Mouse (Mus musculus) neural tube, embryonic 14.5 days (tissue): ENCODE data around the gene Exoc3l2. TPM values are rescaled to one million over a fixed set of nuclear protein-coding genes. Genes with fewer than 3 reads are reported as not detected.

Experiments used
- ATAC-seq: fragments of 200-750 bp; cut with Nextera tagmentation; 2 replicates; pipeline ENCODE4 v1.8.0; 2017; ENCODE audit warnings: low read depth, mild to moderate bottlenecking, moderate TSS enrichment, moderate library complexity
- H3K27ac ChIP-seq: fragments of 300-500 bp; sonication (generic); 2 replicates; pipeline ENCODE4 v1.5.1; 2014; ENCODE audit warnings: low read depth, mild to moderate bottlenecking, control low read depth, low read length, moderate library complexity, mixed read lengths
- H3K27me3 ChIP-seq: fragments of 300-500 bp; sonication (generic); 2 replicates; pipeline ENCODE4 v1.6.1; 2014; ENCODE audit warnings: low read length; ENCODE audit not compliant: control insufficient read depth, insufficient read depth
- H3K36me3 ChIP-seq: fragments of 300-500 bp; sonication (generic); 2 replicates; pipeline ENCODE4 v1.6.1; 2014; ENCODE audit warnings: low read length, mixed read lengths; ENCODE audit not compliant: control insufficient read depth, insufficient read depth
- H3K4me1 ChIP-seq: fragments of 300-500 bp; sonication (generic); 2 replicates; pipeline ENCODE4 v1.6.1; 2014; ENCODE audit warnings: low read length; ENCODE audit not compliant: control insufficient read depth, insufficient read depth
- H3K4me2 ChIP-seq: fragments of 300-500 bp; sonication (generic); 2 replicates; pipeline ENCODE4 v1.6.1; 2014; ENCODE audit warnings: mild to moderate bottlenecking, low read depth, low read length, control low read depth
- H3K4me3 ChIP-seq: fragments of 300-500 bp; sonication (generic); 2 replicates; pipeline ENCODE4 v1.5.1; 2014; ENCODE audit warnings: low read depth, low read length, control low read depth, mixed read lengths
- H3K9ac ChIP-seq: fragments of 300-500 bp; sonication (generic); replicated peaks from 2 replicates; pipeline ENCODE4 v1.6.1; 2014; ENCODE audit warnings: low read depth, mild to moderate bottlenecking, control low read depth, low read length, mixed read lengths
- H3K9me3 ChIP-seq: fragments of 300-500 bp; sonication (generic); 2 replicates; pipeline ENCODE4 v1.6.1; 2016; ENCODE audit warnings: low read length; ENCODE audit not compliant: control insufficient read depth
- whole genome bisulfite sequencing: fragments of 180-500 bp; shearing (Covaris S2); extraction: QIAGEN DNeasy Blood & Tissue Kit; methylation state at CpG from one replicate; pipeline ENCODE4 v1.1.7; 2014; 5-methylcytosine and 5-hydroxymethylcytosine counted together
- polyA plus RNA-seq: library from polyadenylated mRNA; unstranded; fragments of >200 nt; fragmentation: Nextera tagmentation; extraction: Ambion mirVana; gene quantifications from 2 replicates; pipeline ENCODE4 v1.2.1, GENCODE M21; 2014

Gene Exoc3l2
- polyA plus RNA-seq, 1 experiment from 2014 or later, result 0.71 TPM

GRCm38 (mm10) chr7:19517652-19518365 lies 54.7 kb downstream of the Exoc3l2 start, which contains the start of gene Nkpd1:
Gene Nkpd1 (plus strand): TSS chr7:19517838.
- ATAC-seq, result no peak

GRCm38 (mm10) chr7:19520032-19520431 lies 56.9 kb downstream of the Exoc3l2 start:
- H3K9ac ChIP-seq, result peak overlapping the region; percentile 41
- no peaks in the 10 kb centered on the region for H3K9me3 ChIP-seq
- 6% methylated on average over 23 of the region's 23 CpGs for WGBS
- peaks cover 57% of the 10 kb centered on the region for H3K27me3 ChIP-seq
- no peak for ATAC-seq
- H3K36me3 ChIP-seq, result no peaks in the 10 kb centered on the region
- H3K4me1 ChIP-seq, result peaks cover 23% of the 10 kb centered on the region
- H3K4me2 ChIP-seq, result peak overlapping the region; percentile 37
- H3K27ac ChIP-seq, result no peak overlapping the region
- peak overlapping the region; percentile 17; the same call in 1 of the 2 replicates for H3K4me3 ChIP-seq

More at GRCm38 (mm10) chr7:19517652-19518365, 54.7 kb downstream of the Exoc3l2 start, which contains the start of gene Nkpd1:
- Histone ChIP-seq H3K4me1 (peaks cover 7% of the 10 kb centered on the region; the same call in 1 of the 2 replicates), H3K36me3 (no peaks in the 10 kb centered on the region), H3K9me3 (no peaks in the 10 kb centered on the region), H3K27me3 (peaks cover 38% of the 10 kb centered on the region), H3K4me2 (peak within 1 kb of the TSS; percentile 38; the same call in 1 of the 2 replicates), H3K9ac (peak within 1 kb of the TSS; percentile 52), H3K27ac (no peak within 1 kb of the TSS), H3K4me3 (peak within 1 kb of the TSS; percentile 9; the same call in 1 of the 2 replicates)
- 6% methylated on average over 19 of the region's 29 CpGs for WGBS

DNA sequence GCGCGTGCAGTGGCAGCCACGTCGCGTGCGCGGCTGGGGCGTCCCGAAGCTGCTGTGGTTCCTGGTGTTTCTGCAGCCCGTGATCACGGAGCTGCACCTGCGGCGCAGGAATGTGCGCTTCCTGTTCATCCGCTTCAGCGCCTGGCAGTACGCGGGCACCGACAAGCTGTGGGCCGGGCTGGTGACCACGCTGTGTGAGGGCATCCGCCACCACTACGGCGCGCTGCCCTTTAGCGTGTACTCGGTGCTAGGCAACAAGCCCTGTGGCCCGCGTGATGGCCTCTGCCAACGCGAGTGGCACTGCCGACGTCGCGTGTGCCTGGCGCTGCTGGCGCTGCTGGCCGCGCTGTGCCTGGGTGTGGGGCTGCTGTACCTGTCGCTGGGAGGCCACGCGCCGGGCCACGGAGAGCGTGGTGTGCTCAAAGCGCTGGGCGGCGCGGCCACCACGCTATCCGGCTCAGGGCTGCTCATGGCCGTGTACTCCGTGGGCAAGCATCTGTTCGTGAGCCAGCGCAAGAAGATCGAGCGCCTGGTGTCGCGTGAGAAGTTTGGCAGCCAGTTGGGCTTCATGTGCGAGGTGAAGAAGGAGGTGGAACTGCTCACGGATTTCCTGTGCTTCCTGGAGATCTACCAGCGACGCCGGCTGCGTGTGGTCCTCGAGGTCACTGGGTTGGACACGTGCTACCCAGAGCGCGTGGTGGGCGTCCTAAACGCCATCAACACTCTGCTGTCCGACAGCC lies 60.1 kb downstream of the Exoc3l2 start:
- Histone ChIP-seq H3K9me3 (no peaks in the 10 kb centered on the region), H3K27ac (no peak overlapping the region), H3K4me2 (peak overlapping the region; percentile 68), H3K27me3 (peaks cover 60% of the 10 kb centered on the region), H3K9ac (peak overlapping the region; percentile 50; the same call in 1 of the 2 replicates), H3K36me3 (no peaks in the 10 kb centered on the region), H3K4me3 (peak overlapping the region; percentile 33; the same call in 1 of the 2 replicates), H3K4me1 (peaks cover 18% of the 10 kb centered on the region)
- WGBS, result 12% methylated on average over 72 of the region's 72 CpGs
- ATAC-seq, result peak; percentile 4; the same call in 1 of the 2 replicates

DNA sequence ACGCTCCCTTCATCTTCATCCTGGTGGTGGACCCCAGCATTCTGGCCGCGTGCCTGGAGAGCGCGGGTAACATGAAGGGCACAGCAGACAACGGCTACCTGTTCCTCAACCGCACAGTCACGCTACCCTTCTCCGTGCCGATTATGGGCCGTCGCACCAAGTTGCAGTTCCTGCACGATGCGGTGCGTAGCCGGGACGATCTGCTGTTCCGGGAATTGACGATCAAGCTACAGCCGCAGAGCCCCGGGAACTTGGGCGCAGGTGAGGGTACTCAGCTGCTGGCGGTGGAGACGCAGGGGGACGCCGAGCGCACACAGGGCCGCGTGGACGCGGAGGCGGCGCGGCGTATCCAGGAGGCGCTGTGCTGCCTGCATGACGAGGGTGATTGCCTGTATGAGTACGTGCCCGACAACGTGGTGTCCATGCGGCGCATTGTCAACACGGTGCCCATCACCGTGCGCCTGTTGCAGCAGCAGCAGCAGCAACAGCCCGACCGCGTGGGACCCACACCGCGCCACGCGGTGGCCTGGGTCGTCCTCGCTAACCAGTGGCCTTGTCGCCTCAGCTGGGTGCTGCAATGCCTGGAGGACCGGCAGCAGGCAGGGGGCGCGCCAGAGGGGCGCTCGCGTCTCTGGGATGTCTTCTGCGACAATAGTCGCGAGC lies 60.8 kb downstream of the Exoc3l2 start:
- H3K27me3 ChIP-seq, result peaks cover 55% of the 10 kb centered on the region

DNA sequence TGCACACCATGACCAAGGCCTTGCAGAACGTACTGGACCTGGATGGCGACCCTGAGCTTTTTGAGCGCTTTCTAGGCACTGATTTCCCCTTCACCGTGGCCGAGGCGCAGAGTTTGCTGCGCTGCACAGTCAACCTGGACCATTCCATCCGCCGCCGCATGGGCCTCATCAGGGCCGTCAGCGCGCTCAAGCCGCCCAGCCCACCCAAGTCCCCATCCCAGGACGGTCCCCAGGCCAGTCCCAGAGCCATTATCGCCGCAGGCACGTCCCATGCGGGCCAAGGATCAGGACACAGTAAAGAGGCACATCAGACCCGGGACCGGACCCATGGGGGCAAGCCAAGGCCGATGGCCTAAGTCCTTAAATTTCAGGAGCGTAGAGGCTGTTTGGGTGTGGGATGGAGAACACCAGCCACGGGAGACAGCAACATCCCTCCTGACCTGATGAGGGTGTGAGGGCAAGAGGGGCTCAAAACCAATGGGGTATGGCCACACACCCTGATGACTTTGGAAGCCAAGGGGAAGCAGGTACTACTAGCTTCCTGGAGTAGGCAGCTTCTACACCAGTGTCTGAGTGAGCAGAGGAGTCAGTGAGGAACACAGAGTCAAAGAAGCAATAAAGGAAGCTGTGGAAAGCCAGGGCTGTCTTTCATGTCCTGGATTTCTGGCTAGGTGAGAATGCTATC lies 61.4 kb downstream of the Exoc3l2 start:
- no peak overlapping the region for H3K27ac ChIP-seq
- no peaks in the 10 kb centered on the region for H3K9me3 ChIP-seq
- peak; percentile 19; the same call in 1 of the 2 replicates for ATAC-seq
- peak overlapping the region; percentile 68 for H3K4me2 ChIP-seq
- H3K4me1 ChIP-seq, result peaks cover 18% of the 10 kb centered on the region
- H3K27me3 ChIP-seq, result peaks cover 49% of the 10 kb centered on the region
- H3K9ac ChIP-seq, result peak overlapping the region; percentile 50
- H3K4me3 ChIP-seq, result peak overlapping the region; percentile 33
- WGBS, result 15% methylated on average over 24 of the region's 24 CpGs
- H3K36me3 ChIP-seq, result peaks cover 4% of the 10 kb centered on the region; the same call in 1 of the 2 replicates

More for the DNA sequence above, 60.8 kb downstream of the Exoc3l2 start:
- WGBS, result 2% methylated on average over 64 of the region's 64 CpGs
- no peaks in the 10 kb centered on the region for H3K36me3 ChIP-seq
- peak; percentile 74 for ATAC-seq
- peak overlapping the region; percentile 68 for H3K4me2 ChIP-seq
- peak overlapping the region; percentile 50 for H3K9ac ChIP-seq
- H3K4me3 ChIP-seq, result peak overlapping the region; percentile 33
- H3K9me3 ChIP-seq, result no peaks in the 10 kb centered on the region
- no peak overlapping the region for H3K27ac ChIP-seq
- H3K4me1 ChIP-seq, result peaks cover 18% of the 10 kb centered on the region

DNA sequence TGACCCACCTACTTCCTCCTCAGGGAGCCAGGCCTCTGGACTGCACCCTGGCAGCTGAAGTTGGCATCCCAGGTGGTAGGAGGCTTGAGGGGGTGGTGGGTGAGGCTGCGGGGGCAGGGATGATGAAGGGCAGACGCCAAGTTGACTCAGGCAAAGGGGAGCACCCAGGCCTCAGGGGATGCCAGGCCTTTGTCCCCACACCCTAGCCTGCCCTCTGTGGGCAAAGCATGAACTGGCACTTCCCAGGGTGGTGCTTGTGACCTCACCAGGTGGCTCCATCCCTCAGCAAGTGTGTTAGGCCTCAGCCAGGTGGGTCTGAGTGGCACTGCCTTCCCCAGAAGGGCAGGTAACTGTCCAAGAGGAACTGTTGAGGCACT lies 62.0 kb downstream of the Exoc3l2 start:
- 51% methylated on average over 2 of the region's 2 CpGs for WGBS
- peaks cover 5% of the 10 kb centered on the region; the same call in 1 of the 2 replicates for H3K36me3 ChIP-seq
- H3K9ac ChIP-seq, result no peak overlapping the region
- no peak overlapping the region for H3K27ac ChIP-seq
- no peaks in the 10 kb centered on the region for H3K9me3 ChIP-seq
- H3K4me2 ChIP-seq, result no peak overlapping the region
- H3K27me3 ChIP-seq, result peaks cover 47% of the 10 kb centered on the region
- no peak overlapping the region for H3K4me3 ChIP-seq
- no peak for ATAC-seq
- H3K4me1 ChIP-seq, result peaks cover 16% of the 10 kb centered on the region

DNA sequence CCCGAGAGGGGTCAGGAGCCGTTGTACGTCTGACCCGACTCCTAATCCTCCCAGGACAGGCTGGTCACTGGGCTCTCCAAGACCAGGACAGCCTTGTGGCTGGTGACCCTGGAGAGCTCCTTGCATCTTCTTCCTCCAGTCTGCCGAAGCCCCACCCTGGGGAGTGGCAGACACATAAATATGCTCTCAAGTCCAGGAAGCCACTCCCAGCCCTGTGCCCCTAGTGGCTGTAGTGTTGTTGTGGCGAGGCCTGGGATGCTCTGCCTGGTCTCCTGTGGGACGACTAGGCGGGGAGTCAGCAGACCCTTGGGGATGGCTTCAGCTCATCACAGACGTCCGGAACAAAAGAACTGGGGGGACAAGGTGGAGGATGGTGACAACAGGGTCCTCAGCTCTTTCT lies 67.9 kb downstream of the Exoc3l2 start:
- no peak for ATAC-seq
- 68% methylated on average over 10 of the region's 10 CpGs for WGBS
- Histone ChIP-seq H3K4me1 (no peaks in the 10 kb centered on the region), H3K27me3 (no peaks in the 10 kb centered on the region), H3K9me3 (no peaks in the 10 kb centered on the region), H3K4me3 (no peak overlapping the region), H3K4me2 (no peak overlapping the region), H3K36me3 (peaks cover 39% of the 10 kb centered on the region), H3K9ac (no peak overlapping the region), H3K27ac (no peak overlapping the region)

DNA sequence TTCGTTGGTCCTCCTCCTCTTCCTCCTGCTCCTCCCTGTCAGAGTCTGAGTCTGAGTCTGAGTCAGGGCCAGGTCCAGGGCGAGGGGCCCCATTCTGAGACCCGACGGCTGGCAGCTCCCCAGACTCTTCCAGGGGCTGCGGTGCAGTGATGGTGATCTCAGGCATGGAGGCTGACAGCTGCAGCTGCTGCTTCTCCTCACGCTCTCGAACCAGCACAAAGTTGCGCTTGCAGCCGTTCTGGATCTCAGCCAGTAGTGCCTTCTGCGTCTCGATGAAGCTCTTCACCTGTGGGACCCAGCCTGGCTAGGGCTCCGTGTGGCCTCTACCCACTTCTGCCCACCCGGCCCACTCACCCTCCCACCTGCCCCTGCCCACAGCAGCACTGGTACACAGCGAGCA lies 69.1 kb downstream of the Exoc3l2 start:
- Histone ChIP-seq H3K27ac (no peak overlapping the region), H3K9ac (no peak overlapping the region), H3K4me1 (no peaks in the 10 kb centered on the region; the same call in 1 of the 2 replicates), H3K4me3 (no peak overlapping the region), H3K4me2 (no peak overlapping the region), H3K27me3 (no peaks in the 10 kb centered on the region), H3K36me3 (peaks cover 39% of the 10 kb centered on the region), H3K9me3 (no peaks in the 10 kb centered on the region)
- WGBS, result 87% methylated on average over 14 of the region's 14 CpGs
- ATAC-seq, result no peak
